Mouse (Mus musculus): ENCODE data around the gene Slc25a19. TPM values are rescaled to one million over a fixed set of nuclear protein-coding genes. Genes with fewer than 3 reads are reported as not detected.

Slc25a19 gene
- polyA plus RNA-seq (2012), result 0.99 and 1.3 TPM in 2 replicates

DNA sequence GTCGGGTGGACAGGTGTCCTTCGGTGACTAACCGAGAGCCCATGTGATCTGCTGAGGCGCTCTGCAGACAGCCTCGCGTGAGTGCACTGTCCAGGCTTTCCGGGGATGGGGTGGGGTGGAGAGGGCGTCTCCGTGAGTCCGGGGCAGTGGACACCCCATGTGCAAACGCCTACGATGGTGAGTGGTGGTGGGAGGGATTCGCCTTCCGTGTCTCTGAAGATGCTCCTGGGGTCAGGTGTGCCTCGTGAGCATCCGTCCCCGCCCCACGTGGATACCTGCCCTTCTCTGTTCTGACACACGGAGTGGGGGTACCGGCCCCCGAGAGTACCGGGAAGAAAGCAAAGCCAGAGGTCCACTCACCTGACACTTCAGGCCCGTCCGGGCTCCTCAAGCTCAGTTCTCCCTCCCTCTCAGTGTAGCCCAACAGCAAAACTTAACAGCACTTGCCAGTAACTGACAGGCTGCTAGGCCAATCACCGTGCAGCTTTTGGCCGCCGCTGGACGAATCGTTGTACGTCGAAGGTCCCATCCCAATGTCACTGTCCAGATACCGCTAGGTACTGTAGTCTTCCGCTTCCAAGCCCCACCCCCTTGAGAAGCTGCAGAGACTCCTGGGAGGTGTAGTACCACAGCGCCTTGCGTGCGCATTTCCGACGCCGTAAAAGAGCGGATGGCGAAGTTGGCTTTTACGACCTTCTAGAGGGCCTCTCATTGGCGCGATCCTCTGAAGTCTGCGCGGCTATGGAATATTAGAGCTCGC is at the start of gene Slc25a19:
Gene Slc25a19 (minus strand): TSS at position 591 of the 760 bp plus-strand sequence.
- Histone ChIP-seq H3K4me1 (ENCODE audit: control insufficient read depth) (peaks cover 38% of the 10 kb centered on the region), H3K36me3 (ENCODE audit: control insufficient read depth) (peaks cover 22% of the 10 kb centered on the region), H3K4me3 (replicated peaks) (peak within 1 kb of the TSS; percentile 73), H3K27me3 (ENCODE audit: control insufficient read depth) (no peaks in the 10 kb centered on the region), H3K9me3 (ENCODE audit: control insufficient read depth, low read length) (no peaks in the 10 kb centered on the region)
- TF ChIP-seq GATA1 (IDR thresholded peaks at IDR 0.05; ENCODE audit: low read length), result no peak
- no peak for TF ChIP-seq TAL1 (IDR thresholded peaks at IDR 0.05; ENCODE audit: low read length)

DNA sequence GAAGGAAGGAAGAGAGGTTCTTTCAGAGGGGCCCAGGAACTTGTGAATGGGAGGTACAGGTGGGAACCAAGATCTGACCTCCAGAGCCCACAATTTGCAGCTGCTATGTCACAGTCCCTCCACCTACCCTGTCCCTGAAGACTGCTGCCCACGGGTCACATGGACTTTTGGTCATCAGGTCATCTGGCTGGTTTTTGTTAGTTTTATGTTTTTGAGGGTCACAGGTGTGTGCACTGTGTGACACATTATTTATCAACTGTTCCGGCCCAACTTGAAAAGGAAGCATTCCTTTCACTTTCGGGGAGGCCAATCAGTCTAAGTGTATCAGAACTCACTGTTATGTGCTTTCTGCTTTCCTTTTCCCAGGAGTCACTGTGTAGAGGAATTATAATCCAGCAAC is 49.4 kb upstream of the Slc25a19 start:
- Histone ChIP-seq H3K9me3 (ENCODE audit: control insufficient read depth, low read length) (no peaks in the 10 kb centered on the region), H3K27me3 (ENCODE audit: control insufficient read depth) (no peaks in the 10 kb centered on the region), H3K4me1 (ENCODE audit: control insufficient read depth) (peaks cover 24% of the 10 kb centered on the region), H3K4me3 (replicated peaks) (no peak overlapping the region), H3K36me3 (ENCODE audit: control insufficient read depth) (peaks cover 32% of the 10 kb centered on the region)
- TF ChIP-seq TAL1 (IDR thresholded peaks at IDR 0.05; ENCODE audit: low read length) (no peak), GATA1 (IDR thresholded peaks at IDR 0.05; ENCODE audit: low read length) (no peak)

DNA sequence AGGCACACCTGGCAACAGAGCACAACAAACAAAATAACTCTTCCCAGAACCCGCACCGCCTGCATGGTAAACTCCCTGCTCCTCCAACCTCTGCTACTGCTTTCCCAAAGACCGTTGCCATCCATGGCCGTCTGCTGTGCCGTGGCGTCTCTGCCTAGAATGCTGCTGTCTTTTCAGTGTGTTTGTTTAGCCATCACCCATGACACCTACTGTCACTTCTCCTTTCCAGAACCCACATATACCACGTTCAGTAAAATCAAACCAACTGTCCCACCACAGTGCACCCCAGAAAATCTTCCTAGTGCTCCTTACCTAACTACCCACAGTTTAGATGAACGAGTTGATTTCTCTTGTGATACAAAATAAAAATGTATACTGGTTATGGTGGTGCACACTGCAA is 48.6 kb upstream of the Slc25a19 start:
- H3K27me3 ChIP-seq (ENCODE audit: control insufficient read depth), result no peaks in the 10 kb centered on the region
- TF ChIP-seq GATA1 (IDR thresholded peaks at IDR 0.05; ENCODE audit: low read length), result no peak
- no peak for TF ChIP-seq TAL1 (IDR thresholded peaks at IDR 0.05; ENCODE audit: low read length)
- H3K4me1 ChIP-seq (ENCODE audit: control insufficient read depth), result peaks cover 23% of the 10 kb centered on the region
- H3K36me3 ChIP-seq (ENCODE audit: control insufficient read depth), result peaks cover 24% of the 10 kb centered on the region
- H3K4me3 ChIP-seq (replicated peaks), result no peak overlapping the region
- no peaks in the 10 kb centered on the region for H3K9me3 ChIP-seq (ENCODE audit: control insufficient read depth, low read length)

DNA sequence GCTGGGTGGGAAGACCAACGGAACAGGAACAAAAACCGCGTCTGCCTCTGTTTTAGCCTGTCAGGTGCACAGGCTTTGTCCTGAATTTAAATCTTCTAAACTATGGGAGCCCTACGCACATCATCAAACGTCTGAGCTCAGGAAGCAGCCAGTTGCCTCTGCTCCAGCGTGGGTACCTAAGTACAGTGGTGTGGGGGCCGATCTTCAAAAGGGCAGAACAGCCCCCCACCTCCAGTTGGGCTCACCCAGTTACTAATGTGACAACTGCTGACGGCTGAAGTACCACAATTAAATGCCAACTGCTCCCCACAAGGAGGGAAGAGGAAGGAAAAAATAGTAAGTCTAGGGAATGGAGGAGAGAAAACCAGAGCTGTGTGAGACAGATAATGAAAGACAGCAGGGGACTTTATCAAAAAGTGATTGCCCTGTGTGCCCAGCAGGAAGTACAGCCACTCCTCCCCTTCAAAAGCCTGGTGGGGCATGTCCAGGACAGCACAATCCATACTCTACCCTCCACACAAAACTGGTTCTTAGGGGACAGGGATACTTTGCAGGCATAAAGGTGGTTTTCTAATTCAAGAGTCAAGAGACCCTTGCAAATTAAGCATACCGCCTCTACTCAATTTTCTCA is 46.3 kb upstream of the Slc25a19 start:
- Histone ChIP-seq H3K27me3 (ENCODE audit: control insufficient read depth) (no peaks in the 10 kb centered on the region), H3K4me3 (replicated peaks) (no peak overlapping the region), H3K9me3 (ENCODE audit: control insufficient read depth, low read length) (no peaks in the 10 kb centered on the region), H3K36me3 (ENCODE audit: control insufficient read depth) (peaks cover 18% of the 10 kb centered on the region), H3K4me1 (ENCODE audit: control insufficient read depth) (peaks cover 32% of the 10 kb centered on the region)
- no peak for TF ChIP-seq TAL1 (IDR thresholded peaks at IDR 0.05; ENCODE audit: low read length)
- TF ChIP-seq GATA1 (IDR thresholded peaks at IDR 0.05; ENCODE audit: low read length), result no peak

DNA sequence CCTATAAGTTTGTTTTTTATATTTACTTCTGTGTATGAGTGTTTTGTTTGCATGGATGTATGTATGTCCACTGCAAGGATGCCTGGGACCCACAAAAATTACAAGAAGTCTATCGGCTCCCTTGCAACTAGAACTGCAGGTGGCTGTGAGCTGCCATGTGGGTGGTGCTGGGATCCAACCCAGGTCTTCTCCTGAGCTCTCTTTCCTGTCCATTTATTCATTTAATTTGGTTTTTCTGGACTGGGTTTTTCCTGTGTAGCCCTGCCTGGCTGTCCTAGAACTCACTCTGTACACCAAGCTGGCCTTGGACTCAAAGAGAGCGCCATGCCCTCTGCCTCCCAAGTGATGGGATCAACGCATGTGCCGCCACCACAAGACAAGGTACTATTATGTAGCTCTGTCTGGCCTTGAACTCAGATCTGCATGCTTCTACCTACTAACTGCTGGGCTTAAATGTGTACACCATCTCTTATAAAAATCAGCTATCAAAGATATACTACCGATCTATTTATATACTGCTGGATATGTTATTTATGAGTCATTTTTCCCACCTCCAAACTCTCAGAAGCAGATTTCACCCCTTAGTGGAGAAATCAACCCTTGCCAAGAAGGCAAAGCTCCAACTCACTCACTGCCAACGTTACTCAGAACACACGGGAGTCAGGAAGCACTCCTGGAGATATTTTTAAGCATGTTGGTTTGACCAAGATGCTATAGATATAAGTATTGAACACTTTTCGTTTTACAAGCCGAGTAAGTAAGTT is 45.6 kb upstream of the Slc25a19 start:
- TF ChIP-seq TAL1 (IDR thresholded peaks at IDR 0.05; ENCODE audit: low read length) (no peak), GATA1 (IDR thresholded peaks at IDR 0.05; ENCODE audit: low read length) (no peak)
- peaks cover 16% of the 10 kb centered on the region for H3K36me3 ChIP-seq (ENCODE audit: control insufficient read depth)
- peaks cover 32% of the 10 kb centered on the region for H3K4me1 ChIP-seq (ENCODE audit: control insufficient read depth)
- H3K4me3 ChIP-seq (replicated peaks), result no peak overlapping the region
- no peaks in the 10 kb centered on the region for H3K27me3 ChIP-seq (ENCODE audit: control insufficient read depth)
- no peaks in the 10 kb centered on the region for H3K9me3 ChIP-seq (ENCODE audit: control insufficient read depth, low read length)

DNA sequence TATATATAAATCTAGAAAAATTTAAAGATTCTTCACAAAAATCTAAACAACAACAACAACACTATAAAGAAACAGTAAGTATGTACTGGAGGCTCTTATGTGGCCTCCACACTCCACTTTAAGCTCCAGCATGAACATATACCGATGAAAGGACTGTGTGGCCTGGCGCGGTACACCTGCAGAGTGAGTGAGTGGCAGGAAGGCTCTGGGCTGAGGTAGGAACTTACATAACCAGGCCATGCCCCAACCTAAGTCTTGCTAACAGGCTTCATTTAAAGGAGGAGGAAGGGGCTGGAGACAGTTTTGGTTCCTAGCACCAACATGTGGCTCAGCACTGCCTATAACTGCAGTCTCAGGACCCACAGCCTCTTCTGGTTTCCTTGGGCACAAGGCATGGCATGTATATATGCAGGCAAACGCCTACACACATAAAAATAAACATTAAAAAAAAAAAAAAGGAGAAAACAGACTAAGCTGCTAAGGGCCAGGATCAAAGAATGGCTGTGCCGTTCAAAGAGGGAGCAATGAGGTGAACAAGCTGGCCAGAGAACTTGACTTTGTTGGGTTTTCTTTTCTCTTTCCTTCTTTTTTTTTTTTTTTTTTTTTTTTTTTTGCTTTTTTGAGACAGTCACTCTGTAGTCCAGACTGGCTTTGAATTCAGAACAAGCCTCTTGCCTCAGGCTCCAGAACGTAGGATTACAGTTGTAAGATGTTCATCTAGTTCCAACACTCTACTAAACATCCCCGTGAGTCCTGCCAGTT is 44.3 kb upstream of the Slc25a19 start:
- H3K36me3 ChIP-seq (ENCODE audit: control insufficient read depth), result peaks cover 10% of the 10 kb centered on the region
- H3K27me3 ChIP-seq (ENCODE audit: control insufficient read depth), result no peaks in the 10 kb centered on the region
- H3K9me3 ChIP-seq (ENCODE audit: control insufficient read depth, low read length), result no peaks in the 10 kb centered on the region
- TF ChIP-seq TAL1 (IDR thresholded peaks at IDR 0.05; ENCODE audit: low read length) (no peak), GATA1 (IDR thresholded peaks at IDR 0.05; ENCODE audit: low read length) (no peak)
- H3K4me1 ChIP-seq (ENCODE audit: control insufficient read depth), result peaks cover 32% of the 10 kb centered on the region
- H3K4me3 ChIP-seq (replicated peaks), result no peak overlapping the region

DNA sequence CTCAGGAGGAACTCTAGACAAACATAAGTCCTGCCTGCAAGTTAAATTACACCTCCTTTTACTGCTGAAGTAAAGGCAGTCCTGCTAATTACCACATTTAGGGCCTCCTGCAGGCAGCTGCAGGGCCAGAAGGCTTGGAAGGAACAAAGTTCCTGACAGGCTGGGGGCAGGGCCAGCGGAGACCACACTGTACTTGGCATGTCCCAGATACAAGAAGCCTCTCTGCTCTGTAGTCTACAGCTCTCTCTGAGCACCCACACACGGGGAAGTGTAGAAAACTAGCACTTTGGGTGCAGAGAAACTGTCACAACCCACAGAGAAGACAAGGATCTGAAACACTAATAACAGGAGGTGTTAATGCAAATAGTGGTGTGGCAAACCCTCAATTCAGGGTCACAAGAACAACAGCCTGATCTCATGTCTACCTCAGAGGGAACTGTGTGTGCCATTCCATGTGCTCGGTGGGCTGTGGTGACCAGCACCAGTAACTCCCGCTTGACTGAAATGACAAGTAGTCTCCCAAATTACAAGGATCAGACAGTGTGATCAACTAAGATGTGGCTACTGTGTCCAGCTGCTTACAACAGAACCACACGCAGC is 42.5 kb upstream of the Slc25a19 start:
- H3K36me3 ChIP-seq (ENCODE audit: control insufficient read depth), result peaks cover 3% of the 10 kb centered on the region
- no peaks in the 10 kb centered on the region for H3K27me3 ChIP-seq (ENCODE audit: control insufficient read depth)
- no peak overlapping the region for H3K4me3 ChIP-seq (replicated peaks)
- peaks cover 27% of the 10 kb centered on the region for H3K4me1 ChIP-seq (ENCODE audit: control insufficient read depth)
- TF ChIP-seq GATA1 (IDR thresholded peaks at IDR 0.05; ENCODE audit: low read length) (no peak), TAL1 (IDR thresholded peaks at IDR 0.05; ENCODE audit: low read length) (no peak)
- H3K9me3 ChIP-seq (ENCODE audit: control insufficient read depth, low read length), result no peaks in the 10 kb centered on the region

DNA sequence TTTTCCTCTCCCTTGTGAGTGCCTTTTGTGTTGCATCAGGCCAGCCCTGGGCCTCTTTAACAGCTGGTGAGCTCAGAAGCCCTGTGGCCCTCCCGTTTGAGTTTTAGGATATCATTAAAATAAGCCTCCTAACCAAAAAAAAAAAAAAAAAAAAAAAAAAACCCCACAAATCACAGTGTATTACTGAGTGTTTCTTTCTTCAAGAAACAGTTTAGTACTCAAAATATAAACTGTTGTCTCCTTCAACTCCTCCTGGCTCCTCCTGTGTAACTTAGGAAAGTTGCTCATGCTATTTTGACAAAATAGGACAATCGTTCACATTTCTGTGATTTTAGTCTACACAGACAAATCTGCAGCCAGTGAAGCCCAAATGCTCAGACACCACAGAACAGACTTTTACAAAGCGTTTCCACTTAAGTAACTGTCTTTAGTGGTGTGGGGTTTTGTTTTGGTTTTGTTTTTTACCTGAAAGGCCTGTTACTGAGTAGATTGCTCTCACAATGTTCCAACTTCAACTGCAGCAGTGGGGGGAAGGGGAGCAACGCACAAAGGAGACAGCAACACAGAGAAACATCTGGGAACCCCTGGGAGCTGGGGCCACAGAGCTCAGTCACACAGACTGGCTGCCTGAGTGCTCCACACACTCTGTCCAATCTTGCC is 35.7 kb upstream of the Slc25a19 start:
- Histone ChIP-seq H3K36me3 (ENCODE audit: control insufficient read depth) (peaks cover 18% of the 10 kb centered on the region), H3K4me1 (ENCODE audit: control insufficient read depth) (peaks cover 4% of the 10 kb centered on the region; the same call in 1 of the 2 replicates)
- TF ChIP-seq TAL1 (IDR thresholded peaks at IDR 0.05; ENCODE audit: low read length) (no peak), GATA1 (IDR thresholded peaks at IDR 0.05; ENCODE audit: low read length) (no peak)

More for the DNA sequence above, 35.7 kb upstream of the Slc25a19 start:
- H3K4me3 ChIP-seq (replicated peaks), result no peak overlapping the region
- no peaks in the 10 kb centered on the region for H3K27me3 ChIP-seq (ENCODE audit: control insufficient read depth)
- H3K9me3 ChIP-seq (ENCODE audit: control insufficient read depth, low read length), result 0 out of 2 replicates have a peak, but pooled peaks cover 3% of the 10 kb centered on the region

Measured in erythroblast, embryonic 14.5 days (primary cell).